Mouse (Mus musculus) layer of hippocampus, adult 9-11 months (tissue): Measurements from ENCODE around the gene Olfr146.

Source experiments
- DNase-seq: peaks from one replicate; pipeline ENCODE4 v3.0.0; 2022

Gene Olfr146

GRCm38 (mm10) chr9:39023277-39023676, at the start of gene Olfr146:
Olfr146 (minus strand) TSS chr9:39023377.
- DNase-seq, result no peak

DNA sequence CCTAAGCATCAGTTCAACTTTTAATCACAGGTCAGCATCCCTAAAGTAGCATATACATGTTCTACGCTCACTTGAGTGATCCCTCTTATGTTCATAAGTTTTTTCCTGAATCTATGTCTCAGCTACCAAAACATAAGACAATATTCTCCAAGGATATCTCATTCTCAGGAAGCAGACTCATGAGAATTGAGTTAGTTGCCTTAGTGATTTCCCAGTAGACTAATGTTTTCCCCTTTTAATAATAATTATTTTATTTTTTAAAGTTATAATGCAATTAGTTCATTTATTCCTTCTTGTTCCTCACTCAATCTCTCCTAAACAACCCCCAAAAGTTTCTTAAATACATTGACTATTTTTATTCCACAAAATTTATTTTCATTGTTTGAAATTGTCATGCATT, 41.7 kb upstream of the Olfr146 start, which contains the start of gene Olfr937:
Gene Olfr937 (minus strand): TSS at position 101 of the 400 bp plus-strand sequence.
- no peak for DNase-seq

GRCm38 (mm10) chr9:38999583-38999982, 23.6 kb downstream of the Olfr146 start, which contains the start of gene Olfr935:
Olfr935 (minus strand) TSS chr9:38999683.
- DNase-seq, result no peak

- no peak for DNase-seq
Observed at GRCm38 (mm10) chr9:38988215-38988614, 35.0 kb downstream of the Olfr146 start, which contains the start of gene Olfr934. Olfr934 (minus strand) TSS chr9:38988315.

DNA sequence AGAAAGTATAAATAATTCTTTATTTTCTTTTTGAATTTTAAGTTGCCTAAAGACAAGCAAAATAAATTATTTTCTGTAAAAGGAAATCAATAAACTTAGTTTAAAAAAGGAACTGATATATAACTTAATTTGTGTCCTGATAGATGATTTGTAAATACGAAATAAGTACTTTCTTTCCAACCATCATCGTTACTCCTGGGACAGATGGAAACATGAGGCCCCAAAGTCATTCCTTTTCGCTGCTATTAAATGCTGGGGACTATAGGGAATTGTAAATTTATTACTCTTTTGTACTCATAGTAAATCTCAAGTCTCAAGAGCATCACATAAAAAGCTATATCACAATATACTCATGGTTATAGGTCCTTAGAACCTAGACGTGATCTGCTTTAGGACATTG, 51.2 kb downstream of the Olfr146 start, which contains the start of gene Olfr933:
Gene Olfr933 (plus strand): TSS at position 301 of the 400 bp plus-strand sequence.
- DNase-seq, result no peak
